Mouse (Mus musculus) granulocyte monocyte progenitor cell, adult 5-6 weeks (primary cell): ENCODE results near the gene Gpr176. TPM values are rescaled to one million over a fixed set of nuclear protein-coding genes. Genes with fewer than 3 reads are reported as not detected.
A peak's percentile ranks its signal among the peaks of the same experiment; 100 is the strongest.
"Not testable (repeated sequence)": the region's sequence is repeated elsewhere in the genome, so short reads cannot be mapped to it uniquely, and the experiment has no call there.

ENCODE experiments used
- ATAC-seq: replicated peaks from 2 replicates; pipeline ENCODE4 v1.8.0; 2016; ENCODE audit warnings: mild to moderate bottlenecking, moderate TSS enrichment, inconsistent platforms; ENCODE audit not compliant: poor library complexity, severe bottlenecking
- total RNA-seq, 2 experiments: library from RNA; stranded (forward) in 1 of 2; stranded (reverse) in 1 of 2; fragments of 200-712, 200-1000 nt in 1 of 2; fragments of >200 nt in 1 of 2; fragmentation: Nextera tagmentation in 1 of 2; gene quantifications; 2 replicates each; pipeline ENCODE4 v1.2.3; 2014 to 2017

The Gpr176 gene
- total RNA-seq, 2 experiments from 2014 or later = not detected

DNA sequence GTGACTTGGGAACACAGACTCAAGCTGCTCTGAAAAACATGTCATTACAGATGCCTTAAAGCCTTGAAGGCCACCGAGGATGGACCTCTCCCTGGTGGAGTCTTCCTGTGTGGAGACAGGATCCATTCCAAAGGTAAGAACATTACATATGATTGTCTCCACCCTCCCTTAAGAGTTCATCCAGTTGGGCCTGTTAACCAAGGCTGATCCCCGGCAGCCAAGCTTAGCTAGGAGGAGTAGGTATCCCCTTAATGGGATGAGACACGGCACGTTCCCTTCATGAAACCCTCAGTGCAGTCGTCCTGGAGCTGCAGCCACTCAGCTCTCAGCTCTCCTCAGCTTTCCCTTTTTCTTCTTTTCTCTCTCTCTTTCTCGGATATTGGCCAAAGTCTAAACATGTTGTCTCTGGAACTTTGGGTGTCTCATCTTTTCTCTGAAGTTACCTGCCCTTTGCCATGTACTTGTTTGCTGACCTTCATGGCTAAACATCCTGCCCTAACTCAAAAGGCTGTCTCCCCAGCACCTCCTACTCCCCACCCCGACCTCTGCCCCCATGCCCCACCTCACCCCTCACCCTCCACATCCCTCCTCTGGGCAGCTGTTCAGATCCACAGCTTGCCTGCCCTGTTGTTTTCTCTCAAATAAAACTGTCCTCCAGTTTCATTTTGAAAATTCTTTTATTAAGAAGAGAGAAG, 67.2 kb downstream of the Gpr176 start:
- ATAC-seq = no peak

DNA sequence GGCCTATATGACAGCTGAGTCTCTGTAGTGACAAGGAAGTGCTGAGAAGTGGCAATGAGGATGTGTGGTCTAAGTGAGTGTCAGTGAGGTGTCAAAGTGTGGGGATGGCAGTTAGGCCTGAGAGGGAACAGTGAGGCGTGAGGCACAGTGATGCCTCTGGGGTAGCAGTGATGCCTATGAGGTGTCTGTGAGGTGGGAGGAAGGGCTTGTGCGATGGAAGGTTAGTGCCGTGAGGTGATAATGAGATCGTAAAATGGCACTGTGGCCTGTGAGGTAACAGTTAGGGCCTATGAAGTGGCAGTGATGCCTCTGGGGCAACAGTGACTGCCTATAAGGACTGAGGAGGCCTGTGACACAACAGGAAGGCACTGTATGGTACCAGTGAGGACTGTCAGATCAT, 69.8 kb downstream of the Gpr176 start:
- ATAC-seq = no peak

DNA sequence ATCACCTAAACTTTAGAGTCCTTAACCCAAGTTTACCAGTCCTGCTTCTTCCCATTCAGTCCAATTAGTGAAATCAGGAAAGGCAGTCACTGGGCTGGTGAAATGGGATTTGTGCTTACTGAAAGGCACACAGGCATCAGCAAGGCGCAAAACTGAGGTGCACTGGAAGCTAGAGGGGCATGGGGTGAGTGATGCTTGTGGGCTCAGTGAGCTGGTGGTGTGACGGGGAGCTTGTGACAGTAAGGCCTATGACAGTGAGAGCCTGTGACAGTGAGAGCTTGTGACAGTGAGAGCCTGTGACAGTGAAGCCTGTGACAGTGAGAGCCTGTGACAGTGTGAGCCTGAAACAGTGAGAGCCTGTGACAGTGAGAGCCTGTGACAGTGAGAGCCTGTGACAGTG, 71.6 kb downstream of the Gpr176 start:
- no peak for ATAC-seq

DNA sequence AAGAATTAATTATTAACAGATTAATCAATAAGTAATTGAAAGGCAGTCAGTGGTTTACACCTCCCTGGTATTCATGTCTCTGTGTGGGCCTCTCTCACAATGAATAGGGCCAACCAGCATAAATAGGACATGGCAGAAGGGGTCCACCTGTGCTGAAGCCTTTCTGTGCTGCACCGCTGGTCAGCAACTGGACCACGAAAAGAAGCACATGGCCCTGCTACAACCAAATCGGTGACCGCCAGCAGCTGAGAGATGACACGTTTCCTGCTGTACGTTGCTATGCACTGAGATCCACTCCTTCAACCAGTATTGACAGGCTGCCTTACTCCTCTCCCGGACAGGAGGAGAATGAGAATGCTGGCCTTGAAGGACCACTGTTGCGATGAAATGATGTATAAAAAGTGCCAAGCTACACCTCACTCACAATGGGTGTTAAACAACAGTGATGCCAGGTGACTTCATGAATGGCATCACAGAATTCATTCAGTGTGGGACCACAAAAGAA, 72.1 kb downstream of the Gpr176 start:
- no peak for ATAC-seq

DNA sequence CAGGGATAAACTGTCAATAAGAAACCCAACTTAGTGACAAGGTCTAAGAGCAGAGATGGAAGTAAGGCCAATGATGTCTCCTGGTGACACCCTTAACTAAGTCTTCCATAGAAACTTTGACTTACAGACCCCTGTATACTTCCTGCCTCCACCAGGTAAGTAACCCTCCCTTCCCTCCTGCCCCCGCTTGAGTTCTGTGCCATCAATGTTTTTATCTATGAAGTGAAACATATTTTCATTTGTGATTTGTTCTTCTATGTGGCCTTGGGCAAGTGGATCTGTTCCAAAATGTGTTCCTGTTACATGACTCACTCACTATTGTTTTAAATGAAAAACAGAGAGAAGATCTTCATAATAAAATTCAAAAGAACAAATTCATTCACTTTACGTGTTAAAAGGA, 73.2 kb downstream of the Gpr176 start:
- ATAC-seq = no peak

DNA sequence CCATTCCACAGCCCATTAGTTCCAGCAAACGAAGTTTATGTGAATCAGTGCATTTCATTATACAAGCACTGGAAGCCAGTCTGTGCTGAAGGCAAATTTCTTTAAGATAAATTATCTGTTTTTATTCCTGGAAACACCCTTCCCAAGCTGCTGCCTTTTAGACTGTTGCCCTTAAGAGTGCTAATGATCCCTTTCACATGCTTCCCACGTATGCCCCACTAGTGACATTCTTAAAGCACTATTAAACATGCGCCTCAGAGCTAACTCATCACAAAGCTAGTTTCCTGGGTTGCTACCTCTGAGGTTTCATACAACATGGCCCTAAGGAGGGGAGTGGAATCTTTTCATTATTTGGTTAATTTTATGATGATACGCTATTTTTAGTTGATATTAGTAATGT, 74.6 kb downstream of the Gpr176 start:
- ATAC-seq = no peak

DNA sequence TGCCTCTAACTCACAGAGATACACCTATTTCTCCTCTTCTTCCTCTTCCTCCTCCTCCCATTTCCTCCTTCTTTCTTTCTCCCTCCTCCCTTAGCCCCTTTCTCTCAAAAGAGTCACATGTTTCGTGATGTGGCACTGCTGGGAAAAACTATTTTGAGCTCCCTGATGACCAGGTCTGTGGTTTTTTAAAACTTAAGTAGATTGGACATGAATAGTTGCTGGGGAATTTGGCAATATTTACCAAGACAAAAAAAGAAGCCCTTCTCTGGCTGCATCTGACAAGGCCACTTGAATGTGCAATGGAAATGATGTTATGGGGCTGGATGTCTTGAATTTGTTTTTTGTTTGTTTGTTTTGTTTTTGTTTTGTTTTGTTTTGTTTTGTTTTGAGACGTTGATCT, 75.3 kb downstream of the Gpr176 start:
- ATAC-seq = no peak

DNA sequence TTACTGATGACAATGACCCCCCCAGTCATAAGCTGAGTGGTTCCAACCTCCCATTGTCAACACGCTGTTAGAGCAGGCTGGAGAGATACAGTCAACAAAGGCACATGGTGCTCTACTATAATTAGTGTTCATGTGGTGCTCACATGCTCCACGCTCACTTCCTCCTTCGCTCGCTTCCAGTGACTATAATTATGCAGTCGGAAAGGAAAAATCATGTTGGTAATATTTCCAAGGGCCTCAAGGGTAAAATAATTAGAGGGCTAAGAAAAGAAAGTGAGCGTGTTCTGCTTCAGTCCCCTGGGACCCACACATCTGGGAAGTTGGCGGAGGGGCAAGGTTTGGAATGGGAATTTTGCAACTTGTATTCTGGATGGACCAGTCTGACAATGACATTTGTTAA, 77.7 kb downstream of the Gpr176 start:
- ATAC-seq = no peak

DNA sequence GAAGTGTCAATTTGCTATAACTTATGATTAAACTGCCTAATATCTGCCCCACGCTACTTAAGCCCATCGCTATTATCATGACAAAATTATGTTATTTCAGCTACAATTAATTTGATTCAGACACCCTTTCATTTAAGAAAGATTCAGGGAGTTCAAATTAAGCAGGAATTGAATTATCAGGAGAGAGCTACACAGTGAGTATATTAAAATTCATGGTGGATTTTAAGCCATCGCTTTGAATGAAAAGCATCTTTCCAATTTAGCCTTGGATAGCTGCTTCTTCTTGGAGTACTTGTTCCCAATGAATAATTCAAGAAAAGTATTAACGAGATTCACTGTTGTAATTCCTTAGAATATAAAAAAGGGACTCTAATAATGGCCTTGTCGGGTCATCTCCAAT, 79.6 kb downstream of the Gpr176 start:
- no peak for ATAC-seq

DNA sequence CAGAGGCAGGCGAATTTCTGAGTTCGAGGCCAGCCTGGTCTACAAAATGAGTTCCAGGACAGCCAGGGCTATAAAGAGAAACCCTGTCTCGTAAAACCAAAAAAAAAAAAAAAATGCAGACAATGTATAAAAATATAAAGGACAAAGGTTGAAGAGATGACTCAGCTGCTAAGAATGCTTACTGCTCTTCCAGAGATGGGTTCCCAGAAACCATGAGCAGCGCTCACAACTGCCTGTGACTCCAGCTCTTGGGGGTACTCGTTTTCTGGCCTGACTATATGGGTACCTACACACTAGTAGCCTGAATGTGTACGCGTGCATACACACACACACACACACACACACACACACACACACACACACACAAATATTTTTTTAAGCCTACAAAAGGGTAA, 84.2 kb downstream of the Gpr176 start:
- ATAC-seq = not testable (repeated sequence)

DNA sequence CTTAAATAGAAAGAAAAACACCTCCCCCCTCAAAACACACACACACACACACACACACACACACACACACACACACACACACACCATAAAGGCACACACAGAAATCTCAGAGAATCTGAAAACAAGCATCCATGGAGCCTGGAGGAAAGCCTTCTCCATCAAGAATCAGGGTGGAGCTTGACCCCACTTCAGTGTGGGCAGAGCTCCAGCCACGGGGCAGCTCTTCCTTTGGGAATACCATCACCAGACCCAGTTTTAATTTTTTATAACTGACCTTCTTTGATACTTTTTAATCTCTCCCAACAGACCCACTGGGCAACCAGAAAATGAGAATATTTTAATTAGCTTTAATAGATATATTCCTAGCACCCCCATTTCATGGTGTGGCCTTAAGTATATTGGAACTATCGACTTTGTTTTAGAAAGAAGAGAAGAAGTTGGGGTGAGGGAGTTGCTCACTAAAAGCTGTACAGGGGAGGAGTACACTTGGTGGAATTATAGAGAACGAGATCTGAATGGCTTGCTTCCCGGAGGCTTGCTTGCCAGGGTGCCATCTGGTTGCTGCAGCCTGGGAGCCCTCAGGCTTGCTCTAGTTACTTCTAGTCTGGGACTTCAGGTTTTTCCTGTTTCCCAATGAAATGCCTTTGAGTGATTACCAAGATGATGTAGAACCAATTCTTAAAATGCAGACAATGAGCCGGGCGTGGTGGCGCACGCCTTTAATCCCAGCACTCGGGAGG, 84.7 kb downstream of the Gpr176 start:
- no peak for ATAC-seq

DNA sequence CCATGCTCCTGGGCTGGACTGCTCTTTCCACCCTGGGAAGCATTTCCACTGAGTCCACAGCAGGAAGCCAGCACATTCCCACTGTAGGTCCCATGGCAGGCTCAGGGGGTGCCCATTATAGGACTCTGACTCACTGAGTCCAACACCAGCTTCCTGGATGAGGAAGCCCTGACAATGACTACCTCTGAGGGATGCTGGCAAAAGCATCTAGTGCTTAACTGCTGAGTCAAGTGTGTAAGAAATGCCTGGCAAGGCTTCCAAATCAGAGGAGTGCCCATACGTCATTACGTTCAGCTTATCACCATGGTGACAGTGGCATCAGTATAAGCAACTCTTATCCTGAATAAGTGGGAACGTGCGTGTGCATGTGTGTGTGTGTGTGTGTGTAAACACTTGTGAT, 85.5 kb downstream of the Gpr176 start:
- no peak for ATAC-seq

DNA sequence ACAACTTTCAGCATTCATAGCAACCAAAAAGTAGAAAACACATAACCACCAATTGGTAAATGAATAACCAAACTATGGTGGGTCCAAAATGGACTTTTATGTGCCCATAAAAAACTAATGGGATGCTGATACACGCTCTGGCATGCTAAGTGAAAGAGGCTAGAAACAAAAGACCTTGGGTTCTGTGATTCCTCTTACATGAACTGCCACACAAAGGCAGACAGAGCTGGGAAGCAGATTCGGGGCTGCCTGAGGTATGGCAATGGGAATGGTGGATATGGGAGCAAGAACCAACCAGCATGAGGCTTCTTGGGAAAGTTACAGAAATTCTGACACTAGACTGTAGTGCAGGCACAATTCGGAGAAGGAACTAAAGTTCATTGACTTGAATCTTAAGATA, 90.8 kb downstream of the Gpr176 start:
- ATAC-seq = no peak

DNA sequence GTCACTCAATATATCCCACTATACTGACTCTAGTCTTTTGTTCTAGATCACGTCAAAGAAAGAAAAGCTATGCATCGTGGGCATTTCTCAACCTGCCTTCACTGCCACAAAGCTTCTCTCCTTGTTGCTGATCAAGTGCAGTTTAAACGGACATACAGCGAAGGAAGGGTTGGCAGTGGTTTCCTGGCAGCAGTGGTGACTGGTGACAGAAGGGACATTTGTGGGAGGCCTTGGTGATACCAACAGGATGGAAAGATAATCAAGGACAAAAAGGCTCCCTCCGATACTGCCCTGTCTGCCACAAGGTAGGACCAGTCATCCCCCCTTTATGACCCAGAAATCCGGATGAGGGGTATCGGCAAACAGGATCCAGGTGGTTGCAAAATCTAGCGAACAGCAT, 95.0 kb downstream of the Gpr176 start:
- no peak for ATAC-seq

DNA sequence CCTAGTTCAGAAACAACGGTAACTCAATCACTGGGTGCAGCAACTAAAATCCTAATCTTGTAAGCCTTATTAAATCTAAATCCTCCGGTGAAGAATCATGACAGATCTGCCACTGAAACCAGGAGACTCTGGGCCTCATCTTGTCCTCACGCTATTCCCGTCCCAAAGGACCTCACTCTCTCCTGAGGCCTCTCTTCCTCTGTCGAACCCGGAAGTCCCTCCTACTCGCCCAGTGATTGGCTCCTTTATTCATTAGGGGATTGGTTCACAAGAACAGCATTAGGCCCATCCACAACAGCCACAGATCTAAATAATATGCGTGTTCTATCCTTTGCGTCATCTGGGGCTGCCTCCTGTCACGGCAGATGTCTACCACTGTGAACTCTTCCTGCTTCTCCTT, 101.6 kb downstream of the Gpr176 start:
- no peak for ATAC-seq

DNA sequence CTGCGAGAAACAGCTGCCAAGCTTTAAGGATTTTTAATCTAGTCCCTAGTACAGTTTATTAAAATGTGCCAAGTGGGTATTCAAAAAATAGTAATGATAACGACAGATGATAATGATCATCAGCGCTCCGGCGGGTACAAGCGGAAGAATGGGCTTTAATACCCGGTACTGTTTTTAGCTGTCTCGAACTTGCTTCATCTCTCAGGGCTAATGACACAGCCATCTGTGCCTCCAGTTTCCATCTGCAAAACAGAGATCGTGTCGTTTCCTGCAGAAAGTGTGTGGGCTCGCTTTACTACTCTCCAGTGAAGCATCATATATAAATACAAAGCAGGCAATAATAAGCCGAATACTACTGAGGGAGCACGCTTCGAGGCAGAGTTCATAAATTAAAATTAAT, 103.0 kb downstream of the Gpr176 start:
- ATAC-seq = no peak

DNA sequence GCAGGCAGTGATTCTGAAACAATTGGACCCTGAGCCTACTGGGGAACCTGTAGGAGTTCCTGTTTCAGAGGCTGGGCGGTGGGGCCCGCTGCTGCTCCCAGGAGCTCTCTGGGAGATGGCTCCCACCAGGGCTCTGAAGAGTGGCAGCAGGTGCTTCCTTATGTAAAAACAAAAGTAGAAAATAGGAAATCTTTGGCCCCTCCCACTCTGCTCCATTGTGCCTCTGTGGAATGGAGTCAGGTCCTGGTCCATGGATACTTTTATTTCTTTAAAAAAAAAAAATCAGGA, 109.4 kb downstream of the Gpr176 start:
- ATAC-seq = peak; percentile 70

DNA sequence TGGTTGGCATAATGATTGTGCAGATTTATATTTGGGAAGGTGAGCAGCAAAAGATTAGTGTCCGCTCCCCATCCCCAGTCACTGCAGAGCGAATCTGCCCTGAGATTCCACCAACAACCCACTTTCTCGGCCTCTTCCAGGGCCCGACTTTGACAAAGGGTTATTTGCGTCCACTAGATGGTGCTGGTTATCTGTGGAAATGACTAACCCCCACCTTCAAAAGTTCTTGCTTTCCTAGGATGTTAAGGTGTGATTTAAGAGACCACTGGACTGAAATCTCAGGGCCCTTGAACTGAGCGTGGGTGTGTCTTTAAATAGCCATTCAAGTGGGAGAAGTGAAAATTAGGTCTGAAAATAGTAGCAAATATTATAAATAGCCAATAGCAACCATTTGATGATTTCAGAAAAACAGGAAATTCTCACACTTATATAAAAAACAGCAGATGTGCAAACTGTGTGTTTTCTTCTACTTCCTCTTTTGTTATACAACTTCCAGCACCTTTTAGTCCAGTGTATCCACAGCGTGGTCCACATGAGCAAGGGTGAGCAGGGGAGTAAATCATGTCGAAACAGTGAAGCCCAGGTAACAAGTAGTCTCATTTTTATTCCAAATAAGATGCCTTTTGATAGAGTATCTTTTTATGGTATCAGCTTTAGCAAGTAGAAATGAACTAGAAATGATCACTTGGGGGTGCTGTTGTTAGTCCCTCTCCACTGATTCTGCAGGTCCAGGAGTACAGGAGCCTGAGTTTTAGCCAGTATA, 109.9 kb downstream of the Gpr176 start:
- peak; percentile 64 for ATAC-seq

DNA sequence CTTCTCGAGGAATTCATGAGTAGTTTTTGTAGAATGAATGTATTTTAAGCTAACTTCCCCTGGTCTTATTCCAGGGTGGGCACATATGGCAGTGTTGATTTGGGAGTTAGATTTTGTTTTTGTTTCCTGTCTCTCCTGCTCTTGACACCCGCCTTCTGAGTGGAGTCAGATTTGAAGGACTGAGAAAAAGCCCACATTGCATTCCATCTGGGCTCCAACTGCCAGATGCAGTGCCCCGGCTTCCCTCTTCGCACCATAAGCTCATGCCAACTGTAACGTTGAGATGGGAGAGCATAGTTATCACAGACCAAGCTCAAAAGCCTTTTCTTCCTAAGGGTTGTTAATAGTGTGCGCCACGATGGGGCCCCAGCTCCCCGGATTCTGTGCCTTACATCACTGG, 110.5 kb downstream of the Gpr176 start:
- ATAC-seq = no peak

DNA sequence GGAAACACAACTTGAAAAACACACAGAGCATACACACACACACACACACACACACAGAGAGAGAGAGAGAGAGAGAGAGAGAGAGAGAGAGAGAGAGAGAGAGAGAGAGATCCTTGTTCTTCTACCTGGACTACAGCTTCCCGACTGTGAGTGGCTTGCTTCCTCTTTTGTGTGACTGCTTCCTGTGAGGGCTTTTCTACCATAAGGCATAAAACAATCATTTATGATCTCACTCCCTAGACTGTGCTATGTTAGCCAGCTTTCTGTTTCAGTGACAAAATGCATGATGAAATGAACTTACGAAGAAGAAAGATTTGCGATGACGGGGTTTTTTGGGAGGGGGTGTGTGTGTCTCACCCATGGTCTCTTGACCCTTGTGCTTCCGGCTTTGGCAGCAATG, 113.5 kb downstream of the Gpr176 start:
- ATAC-seq = peak; percentile 38; the same call in 1 of the 2 replicates

DNA sequence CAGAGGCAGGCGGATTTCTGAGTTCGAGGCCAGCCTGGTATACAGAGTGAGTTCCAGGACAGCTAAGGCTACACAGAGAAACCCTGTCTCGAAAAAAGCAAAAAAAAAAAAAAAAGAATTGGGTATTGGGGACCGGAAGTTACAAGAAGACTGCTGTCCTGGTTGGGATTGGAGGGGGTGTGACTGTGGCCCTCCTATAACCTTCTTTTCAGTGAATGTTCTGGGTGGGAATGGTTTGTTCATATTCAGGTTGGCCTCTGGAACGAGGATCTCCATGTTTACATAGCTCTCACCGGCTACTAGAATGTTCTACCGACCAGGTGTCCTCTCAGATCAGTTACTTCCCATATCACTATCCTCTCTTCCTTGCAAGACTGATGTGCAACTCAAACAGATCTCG, 116.1 kb downstream of the Gpr176 start:
- no peak for ATAC-seq
